Mouse (Mus musculus): ENCODE measurements at regions not wholly inside any gene's neighbourhood (a gene's known extent, or its start where the extent isn't known, plus 50 kb on each side); places are given as distances from the start of the nearest gene placed in this dataset.

GRCm38 (mm10) chr6:35378851-35379250, 52.9 kb upstream of the Fam180a start:
- Histone ChIP-seq H3K27ac (0 out of 2 replicates have a peak overlapping the region, but pooled peaks have one; percentile 22), H3K4me3 (no peak overlapping the region), H3K27me3 (no peaks in the 10 kb centered on the region), H3K4me2 (no peak overlapping the region), H3K36me3 (no peaks in the 10 kb centered on the region), H3K4me1 (peaks cover 12% of the 10 kb centered on the region), H3K9me3 (no peaks in the 10 kb centered on the region), H3K9ac (no peak overlapping the region)
- ATAC-seq (ENCODE audit: insufficient number of reproducible peaks, low FRiP score, low TSS enrichment, low read depth) = no peak
- WGBS = 75% methylated on average over 6 of the region's 6 CpGs

DNA sequence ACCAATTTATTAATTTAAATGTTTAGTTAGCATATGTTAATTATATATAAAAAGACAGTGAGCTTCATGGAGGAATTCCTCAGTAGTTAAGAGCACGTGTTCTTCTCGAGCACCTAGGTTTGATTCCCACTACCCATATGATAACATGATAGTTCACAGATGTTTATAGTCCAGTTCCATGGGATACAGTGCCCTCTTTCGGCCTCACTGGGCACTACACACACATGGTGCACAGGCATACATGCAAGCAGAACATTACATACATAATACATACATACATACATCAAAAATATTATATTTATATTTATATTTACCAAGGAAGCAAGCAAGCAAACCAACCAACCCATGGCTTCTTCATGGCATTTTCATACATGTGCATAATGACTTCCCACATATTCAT, 51.6 kb upstream of the Fam180a start:
- Histone ChIP-seq H3K4me2 (no peak overlapping the region), H3K4me3 (no peak overlapping the region), H3K27me3 (no peaks in the 10 kb centered on the region), H3K27ac (no peak overlapping the region), H3K36me3 (no peaks in the 10 kb centered on the region), H3K9ac (no peak overlapping the region), H3K9me3 (no peaks in the 10 kb centered on the region), H3K4me1 (peaks cover 12% of the 10 kb centered on the region)
- 82% methylated on average over 3 of the region's 3 CpGs for WGBS
- ATAC-seq (ENCODE audit: insufficient number of reproducible peaks, low FRiP score, low TSS enrichment, low read depth) = no peak

DNA sequence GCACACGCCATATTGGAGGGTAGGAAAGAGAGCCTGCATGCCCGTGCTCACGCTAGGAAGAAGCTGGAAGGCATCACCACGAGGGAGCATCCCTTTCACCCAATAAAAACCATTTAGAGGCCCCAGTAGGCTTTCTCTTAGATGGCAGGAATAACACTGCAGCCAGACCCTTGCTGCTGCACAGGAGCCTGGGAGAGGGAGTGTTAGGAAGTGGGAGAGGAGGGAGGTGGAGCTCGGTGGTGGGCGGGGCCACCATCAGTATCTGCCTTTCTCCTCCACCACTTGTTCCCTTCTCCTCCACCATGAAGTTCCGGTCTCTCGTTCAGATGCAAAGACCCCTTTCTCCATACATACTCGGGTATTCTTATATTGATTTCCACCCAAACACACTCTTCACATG, 50.6 kb upstream of the Fam180a start:
- no peak overlapping the region for H3K27ac ChIP-seq
- no peaks in the 10 kb centered on the region for H3K9me3 ChIP-seq
- peaks cover 12% of the 10 kb centered on the region for H3K4me1 ChIP-seq
- H3K4me2 ChIP-seq = no peak overlapping the region
- H3K9ac ChIP-seq = no peak overlapping the region
- H3K4me3 ChIP-seq = no peak overlapping the region
- 76% methylated on average over 9 of the region's 9 CpGs for WGBS
- ATAC-seq (ENCODE audit: insufficient number of reproducible peaks, low FRiP score, low TSS enrichment, low read depth) = no peak
- no peaks in the 10 kb centered on the region for H3K36me3 ChIP-seq
- no peaks in the 10 kb centered on the region for H3K27me3 ChIP-seq

Data from limb, embryonic 15.5 days (tissue).